9 mouse cellular contexts compared by ENCODE assay signal in the genomic region with DNA sequence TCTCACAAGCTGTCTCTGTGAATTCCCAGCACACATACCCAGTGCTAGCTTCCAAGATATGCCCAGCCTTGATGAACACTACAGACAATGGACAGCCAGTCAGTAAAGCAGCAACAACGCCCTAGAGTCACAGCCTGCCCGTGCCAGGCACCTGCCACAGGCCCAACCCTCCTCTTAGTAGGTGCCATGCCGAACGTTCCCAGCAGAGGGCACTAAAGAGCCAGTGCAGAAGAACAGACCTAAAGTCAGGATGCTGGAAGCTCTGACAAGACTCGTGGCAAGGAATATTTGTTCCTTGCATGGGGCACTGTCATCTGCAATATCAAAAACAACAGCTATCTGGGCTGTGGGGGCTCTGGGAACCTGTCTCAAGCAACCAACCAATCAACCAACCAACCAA. TPM values are rescaled to one million over a fixed set of nuclear protein-coding genes. Genes with fewer than 3 reads are reported as not detected.
DNase-seq lines count a peak whose midpoint lies in the region; ATAC-seq and TF ChIP-seq lines count a peak whose summit lies in the region.
"Had no signal": no experiment of that assay in that cellular context is flagged by ENCODE, and none has a peak within 500 bp of the region (broad histone marks: within the 10 kb centered on the region; RNA-seq: fewer than 3 reads in every experiment).

No protein-coding gene starts in this region.

- H3K9ac ChIP-seq in heart, postnatal 0 days (replicated peaks; ENCODE audit: low read depth, low read length), result no peak overlapping the region
- H3K9ac ChIP-seq: stomach, embryonic 15.5 days had no signal

- peaks cover 39% of the 10 kb centered on the region for H3K36me3 ChIP-seq in heart, postnatal 0 days (replicated peaks; ENCODE audit: control insufficient read depth, insufficient read depth, low read length)
- H3K36me3 ChIP-seq in megakaryocyte, embryonic 14.5 days (replicated peaks; ENCODE audit: low read length), result peaks cover 71% of the 10 kb centered on the region
- peaks cover 42% of the 10 kb centered on the region for H3K36me3 ChIP-seq in small intestine, adult 2 months (ENCODE audit: control insufficient read depth, insufficient read depth, low read length)

- TF ChIP-seq EP300 in heart, postnatal 0 days (IDR thresholded peaks at IDR 0.05; ENCODE audit: low read depth), result no peak

- no peak for ATAC-seq in cerebellum, adult (ENCODE audit: insufficient number of reproducible peaks, low FRiP score, low TSS enrichment)
- no peak for ATAC-seq in heart, postnatal 0 days (ENCODE audit: insufficient read depth, low read depth)

- WGBS in heart, postnatal 0 days, result 11% methylated on average over 5 of the region's 5 CpGs
- 0% methylated on average over 5 of the region's 5 CpGs for WGBS in small intestine, adult 2 months

- no peak overlapping the region for H3K4me3 ChIP-seq in heart, postnatal 0 days (ENCODE audit: low read depth, low read length)
- H3K4me3 ChIP-seq in megakaryocyte, embryonic 14.5 days (replicated peaks), result peak overlapping the region; percentile 21
- no peak overlapping the region for H3K4me3 ChIP-seq in small intestine, adult 2 months (ENCODE audit: low read depth, low read length)
- H3K4me3 ChIP-seq: stomach, embryonic 15.5 days had no signal

- TF ChIP-seq POLR2A in small intestine, adult 2 months (IDR thresholded peaks at IDR 0.05; ENCODE audit: low read depth, low read length), result no peak

- H3K4me1 ChIP-seq in heart, postnatal 0 days (ENCODE audit: control insufficient read depth, insufficient read depth), result peaks cover 33% of the 10 kb centered on the region
- peaks cover 71% of the 10 kb centered on the region for H3K4me1 ChIP-seq in megakaryocyte, embryonic 14.5 days
- peaks cover 11% of the 10 kb centered on the region for H3K4me1 ChIP-seq in small intestine, adult 2 months (ENCODE audit: control insufficient read depth, insufficient read depth, insufficient read length, low read length)

- H3K27me3 ChIP-seq in heart, postnatal 0 days (ENCODE audit: control insufficient read depth, insufficient read depth, low read length), result no peaks in the 10 kb centered on the region
- no peaks in the 10 kb centered on the region for H3K27me3 ChIP-seq in megakaryocyte, embryonic 14.5 days (replicated peaks)
- H3K27me3 ChIP-seq in small intestine, adult 2 months (ENCODE audit: control insufficient read depth, insufficient read depth, low read length), result no peaks in the 10 kb centered on the region
- H3K27me3 ChIP-seq: stomach, embryonic 15.5 days had no signal

- H3K4me2 ChIP-seq in heart, postnatal 0 days (ENCODE audit: low read depth, low read length), result no peak overlapping the region
- H3K4me2 ChIP-seq: stomach, embryonic 15.5 days had no signal

- H3K27ac ChIP-seq in heart, postnatal 0 days (ENCODE audit: low read depth), result no peak overlapping the region
- H3K27ac ChIP-seq in small intestine, adult 2 months (ENCODE audit: insufficient read depth, low read depth, low read length), result no peak overlapping the region
- H3K27ac ChIP-seq: stomach, embryonic 15.5 days had no signal

- H3K9me3 ChIP-seq in heart, postnatal 0 days (replicated peaks; ENCODE audit: control insufficient read depth, low read length), result no peaks in the 10 kb centered on the region
- no peaks in the 10 kb centered on the region for H3K9me3 ChIP-seq in megakaryocyte, embryonic 14.5 days
- H3K9me3 ChIP-seq: stomach, embryonic 15.5 days had no signal

- DNase-seq in cerebellum, adult 11 months, result peak; percentile 85
- peak; percentile 84 for DNase-seq in adrenal gland, adult 2 months
- peak; percentile 81 for DNase-seq in embryo, embryonic 9.5 days (ENCODE audit: extremely low spot score)
- DNase-seq in heart, postnatal 0 days (ENCODE audit: low spot score), result peak; percentile 49
- DNase-seq in left cerebral cortex, adult 11 months (ENCODE audit: low spot score), result peak; percentile 79

- TF ChIP-seq CTCF in heart, postnatal 0 days (IDR thresholded peaks at IDR 0.05; ENCODE audit: low read depth), result peak; percentile 98
- TF ChIP-seq CTCF in small intestine, adult 2 months (IDR thresholded peaks at IDR 0.05; ENCODE audit: extremely low read depth, insufficient read length, insufficient replicate concordance, low read depth, low read length), result peak; percentile 94; the same call in 1 of the 2 replicates

RNA-seq across cellular contexts. Expression of a gene that starts 4.2 kb away (rescaled TPM):
- total RNA-seq in adrenal gland, adult 2 months (2021), result 100 to 1,000 TPM; 206 to 228 TPM
- polyA plus RNA-seq in adrenal gland, adult 2 months (2012; rRNA removed), result 447 and 508 TPM in 2 replicates
- total RNA-seq in heart, postnatal 0 days (2014; rRNA removed; ENCODE audit: low replicate concordance), result 295 and 352 TPM in 2 replicates
- polyA plus RNA-seq in heart, postnatal 0 days (2015; fragmentation: Nextera tagmentation; extraction: Ambion mirVana), result 156 and 165 TPM in 2 replicates
- polyA plus RNA-seq in megakaryocyte, embryonic 14.5 days (2012; ENCODE audit: insufficient read depth, low replicate concordance), result 321 and 333 TPM in 2 replicates
- polyA plus RNA-seq in small intestine, adult 2 months (2012; rRNA removed), result 154 and 390 TPM in 2 replicates

RNA-seq across cellular contexts. Expression of a gene that starts 52.3 kb away (rescaled TPM):
- total RNA-seq in adrenal gland, adult 2 months (2021), result 1 to 10 TPM; 1.2 to 2.5 TPM
- 2.6 and 2.8 TPM in 2 replicates for polyA plus RNA-seq in adrenal gland, adult 2 months (2012; rRNA removed)
- total RNA-seq in heart, postnatal 0 days (2014; rRNA removed; ENCODE audit: low replicate concordance), result 56.9 and 58.1 TPM in 2 replicates
- polyA plus RNA-seq in heart, postnatal 0 days (2015; fragmentation: Nextera tagmentation; extraction: Ambion mirVana), result 42.5 and 47.2 TPM in 2 replicates
- not detected in 2 replicates for polyA plus RNA-seq in megakaryocyte, embryonic 14.5 days (2012; ENCODE audit: insufficient read depth, low replicate concordance)
- 26.6 and 36.3 TPM in 2 replicates for polyA plus RNA-seq in small intestine, adult 2 months (2012; rRNA removed)
